Mouse (Mus musculus) MEL-GATA-1-ER (cell line): ENCODE data around the gene Acbd7.

Source experiments
- DNase-seq: peaks from one replicate; pipeline ENCODE4 v3.0.0-alpha.2; 2012; ENCODE audit warnings: low read depth; ENCODE audit errors: extremely low read depth

Acbd7 gene

GRCm38 (mm10) chr2:3335611-3336301, at the start of gene Acbd7:
Gene Acbd7, plus strand, starts transcription at chr2:3336168.
- peak; percentile 87 for DNase-seq

GRCm38 (mm10) chr2:3286243-3286642, 49.7 kb upstream of the Acbd7 start:
- peak; percentile 36 for DNase-seq

DNA sequence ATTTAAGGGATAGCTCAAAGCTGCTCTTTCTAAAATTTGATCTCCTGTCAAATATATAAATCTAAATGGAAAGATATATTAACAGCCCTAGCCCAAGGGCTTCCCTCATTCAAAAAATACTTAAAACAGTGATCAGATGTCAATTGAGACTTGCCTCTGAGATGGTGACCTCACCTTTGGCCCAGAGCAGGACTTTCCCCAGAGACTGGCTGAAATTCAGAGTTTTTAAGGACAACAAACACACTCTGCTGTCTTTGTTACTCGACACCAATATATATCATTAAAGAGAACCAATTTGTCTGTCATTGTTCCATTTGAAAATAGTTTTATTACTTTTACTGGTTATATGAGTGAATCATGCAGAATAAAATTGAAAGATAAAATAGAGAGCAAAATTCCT, 46.4 kb upstream of the Acbd7 start:
- no peak for DNase-seq

DNA sequence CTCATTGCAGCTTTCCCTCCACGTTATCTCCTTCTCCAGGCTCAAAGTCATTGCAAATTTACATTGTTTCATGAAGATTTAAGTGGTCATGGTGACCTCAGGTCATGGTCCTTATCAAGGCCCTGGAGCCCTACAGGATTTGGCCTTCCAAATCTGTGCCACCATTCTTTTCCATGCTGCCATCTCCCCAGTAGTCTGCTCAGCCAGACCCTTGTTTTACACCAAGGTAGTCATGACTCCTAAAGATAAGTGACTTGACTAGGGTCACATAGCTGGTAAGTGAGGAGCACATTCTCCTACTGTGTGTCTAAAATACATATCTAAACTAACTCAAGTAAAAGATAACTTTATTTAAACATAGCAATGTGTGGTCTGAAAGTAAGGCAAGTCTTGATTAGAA, 43.8 kb upstream of the Acbd7 start:
- DNase-seq: no peak

- DNase-seq: no peak
Observed at GRCm38 (mm10) chr2:3295826-3296225, 40.1 kb upstream of the Acbd7 start.

- no peak for DNase-seq
Observed at GRCm38 (mm10) chr2:3305426-3306025, 30.4 kb upstream of the Acbd7 start.

DNA sequence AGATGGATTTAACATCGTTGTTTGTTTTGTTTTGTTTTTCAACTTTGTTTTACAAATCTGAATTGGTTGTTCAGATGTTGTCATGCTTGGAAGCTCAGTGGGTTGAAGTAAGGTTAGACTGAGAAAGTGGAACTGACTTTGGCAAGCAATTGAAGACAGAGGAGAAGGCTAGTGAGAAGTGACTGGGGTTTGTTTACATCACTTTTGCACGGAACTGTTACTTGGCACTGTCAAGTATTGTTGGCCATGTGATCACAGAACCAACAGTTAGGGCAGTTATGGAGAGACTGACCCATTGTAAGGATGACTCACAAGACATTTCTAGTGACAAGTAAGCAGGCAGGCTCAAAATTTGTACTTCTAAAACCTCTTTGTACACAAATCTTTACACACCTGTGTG, 12.8 kb upstream of the Acbd7 start:
- no peak for DNase-seq

- no peak for DNase-seq
Observed at GRCm38 (mm10) chr2:3324381-3325130, 11.4 kb upstream of the Acbd7 start.

GRCm38 (mm10) chr2:3326547-3326946, 9.4 kb upstream of the Acbd7 start:
- DNase-seq: no peak

- no peak for DNase-seq
Observed at GRCm38 (mm10) chr2:3327351-3327750, 8.6 kb upstream of the Acbd7 start.

- no peak for DNase-seq
Observed at GRCm38 (mm10) chr2:3331071-3331703, 4.8 kb upstream of the Acbd7 start.

DNA sequence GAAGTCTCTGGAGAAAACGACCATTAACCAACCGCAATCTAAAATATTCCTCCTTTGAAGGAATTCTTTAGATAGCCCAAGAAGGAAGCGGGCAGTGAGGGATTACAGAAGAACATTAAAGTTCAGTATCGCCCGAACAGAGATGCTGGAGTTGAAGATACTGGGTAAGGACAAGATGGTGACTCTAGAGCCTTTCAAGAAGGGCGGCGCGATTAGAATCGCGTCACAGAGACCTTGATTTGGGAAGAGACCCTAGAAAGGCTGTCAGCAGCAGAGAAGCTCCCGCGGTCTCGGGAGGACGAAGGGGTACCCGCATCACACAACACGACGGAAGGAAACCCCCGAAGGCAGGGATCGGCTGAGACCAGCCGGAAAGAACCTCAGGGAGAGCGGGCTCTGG, 3.9 kb upstream of the Acbd7 start:
- DNase-seq: peak; percentile 56

- peak; percentile 88 for DNase-seq
Observed at GRCm38 (mm10) chr2:3332484-3333242, 3.3 kb upstream of the Acbd7 start, which contains the start of gene Rpp38. Gene Rpp38, minus strand, starts transcription at chr2:3332643.

DNA sequence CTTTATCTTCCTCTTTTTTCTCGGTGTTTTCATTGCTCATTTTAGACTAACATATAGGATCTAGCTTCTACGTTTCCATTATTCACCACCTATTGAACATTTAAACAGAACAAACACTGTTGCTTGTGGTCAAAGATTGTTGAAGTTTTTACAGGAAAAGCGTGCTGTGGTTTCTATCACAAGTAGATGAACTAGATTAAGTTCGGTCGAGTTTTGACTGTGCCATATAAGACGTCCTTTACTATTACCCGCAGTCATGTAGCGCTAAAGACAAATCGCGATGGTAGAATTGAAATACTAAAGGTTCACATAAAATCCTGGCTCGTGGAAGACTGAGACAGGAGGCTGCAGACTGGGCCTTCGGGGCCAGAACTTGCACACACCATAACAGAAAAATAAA, 2.2 kb upstream of the Acbd7 start:
- no peak for DNase-seq

- no peak for DNase-seq
Observed at GRCm38 (mm10) chr2:3348422-3348821, 12.5 kb downstream of the Acbd7 start.

DNA sequence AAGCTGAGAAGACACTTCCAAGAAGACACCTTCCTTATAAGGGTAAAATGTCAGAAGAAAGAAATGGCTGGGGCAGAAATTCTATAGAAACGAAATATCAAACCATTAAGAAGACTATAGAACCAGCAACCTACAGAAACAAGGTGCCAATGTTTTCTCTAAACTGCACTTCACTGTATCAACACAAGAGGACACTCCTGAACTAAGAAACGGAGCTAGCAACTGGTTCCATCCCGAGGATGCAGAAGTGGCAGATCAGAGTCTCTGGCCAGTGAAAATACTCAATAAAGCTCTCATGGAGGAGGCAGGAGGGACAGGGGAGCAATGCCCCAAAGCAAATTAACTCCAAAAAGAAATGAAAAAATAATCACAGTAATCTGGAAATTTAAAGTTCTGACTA, 13.0 kb downstream of the Acbd7 start:
- no peak for DNase-seq

DNA sequence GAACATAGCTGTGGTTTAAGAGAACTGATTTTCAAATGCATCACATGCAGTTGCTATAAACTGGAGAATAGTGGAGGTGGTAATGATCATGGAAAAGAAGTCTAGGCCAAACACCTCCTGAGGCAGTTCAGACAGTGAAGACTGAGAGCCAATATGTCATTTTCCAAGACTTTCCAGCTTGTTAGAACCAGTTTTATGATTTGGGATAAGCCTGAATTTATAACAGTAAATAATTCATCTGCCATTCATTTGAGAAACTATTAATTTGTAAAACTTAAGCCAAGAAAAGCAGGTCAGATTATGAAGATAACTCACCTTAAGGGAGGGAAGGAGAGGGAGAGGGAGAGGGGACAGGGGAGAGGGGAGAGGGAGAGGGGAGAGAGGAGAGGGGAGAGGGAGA, 17.2 kb downstream of the Acbd7 start:
- no peak for DNase-seq

GRCm38 (mm10) chr2:3355793-3356192, 19.8 kb downstream of the Acbd7 start:
- DNase-seq: no peak

- no peak for DNase-seq
Observed at GRCm38 (mm10) chr2:3356311-3356710, 20.3 kb downstream of the Acbd7 start.

DNA sequence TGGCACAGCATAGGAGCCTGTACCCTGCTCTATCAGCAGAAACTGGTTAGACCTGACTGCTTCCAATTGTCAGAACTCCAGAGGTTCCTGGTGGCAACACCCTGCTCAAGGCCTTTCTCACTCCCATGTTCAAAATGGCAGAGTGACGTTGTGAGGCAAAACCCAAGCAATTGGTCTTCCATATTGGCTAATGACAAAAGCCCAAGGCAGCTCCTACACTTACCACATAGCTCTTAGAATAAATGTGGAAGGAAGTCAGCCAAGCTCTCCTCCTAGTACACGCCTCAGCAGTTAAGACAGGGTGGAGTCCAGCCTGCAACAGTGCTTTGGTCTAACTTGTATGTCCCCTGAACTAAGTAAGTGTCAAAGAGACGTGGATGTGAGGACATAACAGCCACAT, 21.9 kb downstream of the Acbd7 start:
- no peak for DNase-seq

- no peak for DNase-seq
Observed at GRCm38 (mm10) chr2:3361067-3361466, 25.1 kb downstream of the Acbd7 start.
